Mouse (Mus musculus) CH12.LX (cell line): ENCODE measurements at regions not wholly inside any gene's neighbourhood (a gene's known extent, or its start where the extent isn't known, plus 50 kb on each side); places are given as distances from the start of the nearest gene placed in this dataset.

Experiments
- BHLHE40 ChIP-seq: IDR thresholded peaks from 2 replicates; pipeline ENCODE4 v1.6.1; 2011; ENCODE audit warnings: mild to moderate bottlenecking, low read depth, low read length, improper control_type of control experiment
- CHD2 ChIP-seq: IDR thresholded peaks from 2 replicates; pipeline ENCODE4 v1.6.1; 2011; ENCODE audit warnings: low read length, improper control_type of control experiment
- CTCF ChIP-seq, 2 experiments: IDR thresholded peaks in 1 of 2; conservative IDR thresholded peaks in 1 of 2; 2 replicates each; pipeline ENCODE4 v1.5.1; 2011 to 2012; ENCODE audit warnings: low read depth in 2 of 2, low read length in 2 of 2, improper control_type of control experiment in 1 of 2, inconsistent platforms in 1 of 2, mild to moderate bottlenecking in 1 of 2, moderate library complexity in 1 of 2
- ELF1 ChIP-seq: IDR thresholded peaks from 2 replicates; pipeline ENCODE4 v1.6.1; 2014; ENCODE audit warnings: low read depth, mild to moderate bottlenecking, inconsistent platforms, low read length, improper control_type of control experiment
- EP300 ChIP-seq: IDR thresholded peaks from 2 replicates; pipeline ENCODE4 v1.6.1; 2011; ENCODE audit warnings: low read length, improper control_type of control experiment
- PAX5 ChIP-seq: IDR thresholded peaks from 2 replicates; pipeline ENCODE4 v1.6.1; 2012; ENCODE audit warnings: low read length, inconsistent platforms, mixed read lengths
- POLR2A ChIP-seq: IDR thresholded peaks from 2 replicates; pipeline ENCODE4 v1.6.1; 2011; ENCODE audit warnings: low read depth, mild to moderate bottlenecking, improper control_type of control experiment, low read length
- POLR2AphosphoS2 ChIP-seq: IDR thresholded peaks from 2 replicates; pipeline ENCODE4 v1.6.1; 2011; ENCODE audit warnings: low read depth, low read length, improper control_type of control experiment
- RCOR1 ChIP-seq: conservative IDR thresholded peaks from 2 replicates; pipeline ENCODE4 v1.6.1; 2012; ENCODE audit warnings: low read depth, mild to moderate bottlenecking, inconsistent platforms, low read length, improper control_type of control experiment
- SMC3 ChIP-seq: IDR thresholded peaks from 2 replicates; pipeline ENCODE4 v1.6.1; 2011; ENCODE audit warnings: low read depth, low read length, improper control_type of control experiment
- TBP ChIP-seq: conservative IDR thresholded peaks from 2 replicates; pipeline ENCODE4 v1.6.1; 2011; ENCODE audit warnings: low read depth, low read length, improper control_type of control experiment
- USF1 ChIP-seq: IDR thresholded peaks from 2 replicates; pipeline ENCODE4 v1.6.1; 2014; ENCODE audit warnings: low read depth, mild to moderate bottlenecking, inconsistent platforms, low read length, improper control_type of control experiment
- ZKSCAN1 ChIP-seq: IDR thresholded peaks from 2 replicates; pipeline ENCODE4 v1.6.1; 2012; ENCODE audit warnings: low read depth, inconsistent platforms, low read length, improper control_type of control experiment, borderline replicate concordance

DNA sequence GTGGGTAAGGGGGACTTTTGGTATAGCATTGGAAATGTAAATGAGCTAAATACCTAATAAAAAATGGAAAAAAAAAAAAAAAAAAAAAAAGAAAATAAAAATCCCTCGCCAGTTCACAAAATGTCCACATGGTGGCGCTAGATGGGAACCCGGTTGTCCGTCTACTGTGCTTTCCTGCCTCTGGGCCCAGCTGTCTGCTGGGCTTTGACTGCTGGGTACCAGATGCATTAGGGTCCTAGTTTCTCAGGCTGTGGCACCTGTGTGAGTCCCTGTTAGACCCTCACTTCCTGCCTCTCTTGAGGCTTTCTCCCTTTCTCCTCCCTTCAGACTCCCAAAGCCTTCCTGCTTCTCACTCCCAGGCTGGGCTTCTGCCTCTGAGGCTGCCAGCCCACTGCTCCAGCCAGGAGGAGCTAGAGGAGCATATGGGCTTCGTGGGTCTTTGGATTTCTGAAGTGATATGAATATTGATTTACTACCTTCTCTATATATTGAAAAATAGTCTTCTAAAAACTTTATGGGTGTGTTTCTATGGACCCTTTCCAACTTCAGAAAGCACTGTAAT is 145.7 kb upstream of the Syt6 start:
- no peak for TF ChIP-seq EP300
- TF ChIP-seq POLR2A, result no peak
- TF ChIP-seq TBP, result no peak
- TF ChIP-seq BHLHE40, result no peak
- no peak for TF ChIP-seq ELF1
- TF ChIP-seq CTCF (conservative IDR thresholded peaks at IDR 0.05 in 1 of 2, IDR thresholded peaks at IDR 0.05 in 1 of 2; ENCODE audit: low read depth in 2 of 2, low read length in 2 of 2), result peak; percentile 50 to 63; a peak in 3 of 4 replicates
- TF ChIP-seq USF1, result no peak
- peak; percentile 39 for TF ChIP-seq SMC3
- TF ChIP-seq RCOR1, result no peak
- TF ChIP-seq CHD2, result no peak
- TF ChIP-seq ZKSCAN1, result no peak
- no peak for TF ChIP-seq PAX5
- no peak for TF ChIP-seq POLR2AphosphoS2
